Comparison of ENCODE assay signal across 1 mouse cellular context in the genomic region with DNA sequence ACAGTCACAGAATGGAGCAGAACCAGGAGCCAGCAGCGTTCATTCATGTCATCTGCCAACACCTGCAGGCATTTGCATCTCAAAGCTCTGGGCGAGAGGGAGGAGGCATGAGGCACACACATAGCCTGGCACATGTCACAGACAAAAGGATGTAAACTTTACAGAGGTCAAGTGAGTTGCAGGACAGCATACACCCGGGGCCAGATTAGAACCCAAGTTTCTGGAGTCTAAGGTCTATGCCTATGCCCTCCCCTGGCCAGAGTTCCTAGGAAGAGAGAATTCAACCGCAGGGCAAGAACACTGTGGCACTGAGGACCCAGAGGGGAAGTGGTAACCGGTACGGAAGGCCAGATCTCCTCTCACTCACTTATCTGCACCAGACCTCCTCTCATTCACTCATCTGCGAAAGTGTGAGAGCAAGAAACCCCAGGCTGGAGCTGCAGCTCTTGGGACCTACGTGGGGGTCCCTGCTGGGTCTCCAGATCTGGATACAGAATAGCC.
TF ChIP-seq lines count a peak whose summit lies in the region.

Gene Cnr2, plus strand, starts transcription at position 324 of the 501 bp plus-strand sequence.

TF ChIP-seq in MEL, 35 proteins besides CTCF, POLR2A, EP300 and RAD21 (continued from another document):
- TF ChIP-seq MEF2A (IDR thresholded peaks at IDR 0.05; ENCODE audit: extremely low read depth, insufficient replicate concordance, low read depth, low read length, poor library complexity, severe bottlenecking) (no peak), MAX (IDR thresholded peaks at IDR 0.05; ENCODE audit: low read length) (peak; percentile 61), ETS1 (IDR thresholded peaks at IDR 0.05; ENCODE audit: low read depth, low read length) (peak; percentile 78), TCF12 (IDR thresholded peaks at IDR 0.05; ENCODE audit: low read depth, low read length) (peak; percentile 83), CHD2 (IDR thresholded peaks at IDR 0.05; ENCODE audit: low read length) (no peak), MXI1 (IDR thresholded peaks at IDR 0.05; ENCODE audit: low read depth, low read length) (no peak; the same call in 1 of the 2 replicates)
